Mouse (Mus musculus) neural tube, embryonic 13.5 days (tissue): ENCODE data around the gene Speg. TPM values are rescaled to one million over a fixed set of nuclear protein-coding genes. Genes with fewer than 3 reads are reported as not detected.

Source experiments
- ATAC-seq: fragments of 200-750 bp; cut with Nextera tagmentation; 2 replicates; pipeline ENCODE4 v1.8.0; 2017; ENCODE audit warnings: low read depth, mild to moderate bottlenecking, moderate TSS enrichment, moderate library complexity
- H3K27ac ChIP-seq: fragments of 300-500 bp; sonication (generic); replicated peaks from 2 replicates; pipeline ENCODE4 v1.5.1; 2015; ENCODE audit warnings: moderate library complexity, mild to moderate bottlenecking, inconsistent platforms
- H3K27me3 ChIP-seq: fragments of 300-500 bp; sonication (generic); 2 replicates; pipeline ENCODE4 v1.6.1; 2015; ENCODE audit warnings: mild to moderate bottlenecking, inconsistent platforms
- H3K36me3 ChIP-seq: fragments of 300-500 bp; sonication (generic); 2 replicates; pipeline ENCODE4 v1.6.1; 2015; ENCODE audit warnings: mild to moderate bottlenecking, inconsistent platforms
- H3K4me1 ChIP-seq: fragments of 300-500 bp; sonication (generic); replicated peaks from 2 replicates; pipeline ENCODE4 v1.6.1; 2015; ENCODE audit warnings: inconsistent platforms
- H3K4me2 ChIP-seq: fragments of 300-500 bp; sonication (generic); 2 replicates; pipeline ENCODE4 v1.6.1; 2015; ENCODE audit warnings: inconsistent platforms, mild to moderate bottlenecking, moderate library complexity
- H3K4me3 ChIP-seq: fragments of 300-500 bp; sonication (generic); 2 replicates; pipeline ENCODE4 v1.5.1; 2015; ENCODE audit warnings: mild to moderate bottlenecking, inconsistent platforms
- H3K9ac ChIP-seq: fragments of 300-500 bp; sonication (generic); 2 replicates; pipeline ENCODE4 v1.6.1; 2015; ENCODE audit warnings: moderate library complexity, mild to moderate bottlenecking, inconsistent platforms
- H3K9me3 ChIP-seq: fragments of 300-500 bp; sonication (generic); 2 replicates; pipeline ENCODE4 v1.6.1; 2016; ENCODE audit warnings: inconsistent platforms
- WGBS: fragments of 180-500 bp; shearing (Covaris S2); methylation state at CpG from one replicate; pipeline ENCODE4 v1.1.7; 2015; 5-methylcytosine and 5-hydroxymethylcytosine counted together
- polyA plus RNA-seq: library from polyadenylated mRNA; unstranded; fragments of >200 nt; fragmentation: Nextera tagmentation; extraction: Ambion mirVana; gene quantifications from 2 replicates; pipeline ENCODE4 v1.2.1, GENCODE M21; 2015

Speg gene
- polyA plus RNA-seq, 1 experiment from 2014 or later = 21.4 TPM

DNA sequence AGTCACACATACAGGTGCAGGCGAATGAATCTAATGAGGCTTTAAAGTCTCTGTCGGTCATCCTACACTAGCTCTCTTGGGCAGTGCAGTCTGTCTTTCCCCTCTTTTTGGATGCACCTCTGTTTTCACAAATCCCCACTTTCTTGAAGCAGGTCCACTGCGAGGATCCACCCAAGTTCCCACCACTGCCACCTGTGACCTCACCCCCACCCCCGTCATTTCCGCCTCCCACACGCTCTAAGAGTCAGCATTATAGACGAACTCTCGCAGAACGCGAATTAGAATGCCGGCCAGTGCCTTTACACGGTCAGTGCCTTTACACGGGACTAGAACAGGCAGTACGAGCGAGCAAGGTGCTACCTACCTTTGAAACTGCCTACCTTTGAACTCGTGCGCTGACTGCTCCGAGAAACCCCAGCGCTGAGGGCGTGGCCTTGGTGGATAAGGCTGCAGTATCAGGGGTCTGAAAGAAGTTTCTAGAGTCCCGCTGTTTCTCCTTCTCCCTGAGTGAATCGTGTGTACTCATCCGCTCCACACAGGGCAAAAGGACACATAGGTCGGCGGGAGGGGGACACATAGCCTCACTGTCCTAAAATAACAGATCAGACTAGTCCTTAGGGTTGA lies 5.6 kb upstream of the Speg start:
- H3K4me3 ChIP-seq = no peak overlapping the region
- H3K9ac ChIP-seq = no peak overlapping the region
- no peaks in the 10 kb centered on the region for H3K36me3 ChIP-seq
- WGBS = 50% methylated on average over 25 of the region's 25 CpGs
- ATAC-seq = no peak
- no peak overlapping the region for H3K27ac ChIP-seq
- H3K4me2 ChIP-seq = no peak overlapping the region
- peaks cover 31% of the 10 kb centered on the region for H3K4me1 ChIP-seq
- H3K9me3 ChIP-seq = no peaks in the 10 kb centered on the region
- peaks cover 22% of the 10 kb centered on the region for H3K27me3 ChIP-seq

DNA sequence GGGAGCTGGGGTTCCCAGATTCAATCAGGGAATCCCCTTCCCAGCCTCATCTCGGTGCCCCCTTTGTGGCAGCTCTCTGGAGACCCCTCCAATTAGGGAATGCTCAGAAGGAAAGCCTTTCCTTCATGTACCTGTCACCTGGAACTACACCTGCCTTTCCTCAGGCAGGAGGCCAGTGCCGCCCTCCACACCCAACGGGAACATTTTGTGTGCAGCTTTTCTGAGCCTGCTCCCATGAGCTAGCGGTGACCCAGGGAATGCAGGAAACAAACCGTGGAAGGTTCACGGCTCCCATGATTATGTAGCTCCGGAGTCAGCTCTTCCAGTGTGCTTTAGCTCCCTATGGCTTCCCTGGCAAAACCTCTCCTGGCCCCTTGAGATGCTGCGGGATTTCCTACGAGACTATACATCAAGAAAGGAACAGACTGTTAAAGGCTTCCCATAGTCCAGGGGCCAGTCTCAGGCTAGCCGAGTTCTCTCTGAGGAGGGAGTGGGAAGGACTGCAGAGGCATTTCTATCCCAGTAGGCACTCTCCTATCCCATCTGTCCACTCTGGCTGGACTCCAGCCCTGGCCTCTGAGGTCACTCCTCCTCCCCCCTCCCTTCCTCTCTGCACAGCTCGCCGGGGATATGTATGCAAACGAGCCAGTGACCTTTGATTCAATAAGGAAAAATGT lies 5.0 kb upstream of the Speg start:
- H3K4me3 ChIP-seq = no peak overlapping the region
- H3K36me3 ChIP-seq = no peaks in the 10 kb centered on the region
- no peak overlapping the region for H3K9ac ChIP-seq
- peaks cover 37% of the 10 kb centered on the region for H3K4me1 ChIP-seq
- ATAC-seq = no peak
- no peak overlapping the region for H3K4me2 ChIP-seq
- H3K9me3 ChIP-seq = no peaks in the 10 kb centered on the region
- peaks cover 22% of the 10 kb centered on the region; the same call in 1 of the 2 replicates for H3K27me3 ChIP-seq
- no peak overlapping the region for H3K27ac ChIP-seq
- WGBS = 50% methylated on average over 13 of the region's 13 CpGs

DNA sequence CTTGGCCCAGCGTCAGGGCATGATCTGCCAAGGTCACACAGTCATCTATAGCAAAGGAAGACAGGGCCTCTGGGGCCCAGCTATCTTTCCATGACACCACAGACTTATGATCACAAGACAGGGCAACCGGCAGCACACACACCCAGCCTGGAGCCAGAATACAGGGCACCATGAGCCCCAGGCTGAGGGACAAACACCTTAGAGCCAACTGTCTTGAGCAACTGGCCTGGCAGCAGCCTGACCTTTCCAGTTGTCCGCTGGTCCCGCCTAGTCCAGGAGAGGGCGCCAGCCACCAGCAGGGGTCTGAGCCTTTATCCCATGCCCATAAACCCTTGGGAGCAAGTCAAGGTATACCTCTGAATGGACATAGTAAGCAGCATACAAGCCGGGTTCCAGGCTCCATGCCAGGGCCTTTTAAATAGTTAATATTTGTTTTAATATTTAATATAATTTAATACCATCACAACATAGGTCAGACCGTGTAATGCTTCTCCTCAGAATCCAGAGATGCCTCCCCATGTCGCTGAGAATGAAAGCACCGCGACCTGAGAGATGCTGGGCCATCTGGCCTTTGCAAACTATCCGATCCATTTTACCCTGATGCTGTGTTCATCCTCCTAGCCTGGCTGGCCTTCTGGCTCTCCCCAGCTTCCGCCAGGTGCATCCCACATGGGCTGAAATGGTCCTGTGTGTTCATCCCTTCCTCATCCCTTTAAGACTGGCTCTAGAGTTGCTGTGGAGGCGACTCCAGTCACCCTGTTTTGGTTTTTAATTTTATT lies 3.6 kb upstream of the Speg start:
- Histone ChIP-seq H3K4me3 (no peak overlapping the region), H3K27ac (no peak overlapping the region), H3K4me2 (no peak overlapping the region), H3K27me3 (peaks cover 31% of the 10 kb centered on the region), H3K36me3 (no peaks in the 10 kb centered on the region), H3K9me3 (no peaks in the 10 kb centered on the region), H3K4me1 (peaks cover 39% of the 10 kb centered on the region), H3K9ac (no peak overlapping the region)
- no peak for ATAC-seq
- WGBS = 52% methylated on average over 13 of the region's 13 CpGs

DNA sequence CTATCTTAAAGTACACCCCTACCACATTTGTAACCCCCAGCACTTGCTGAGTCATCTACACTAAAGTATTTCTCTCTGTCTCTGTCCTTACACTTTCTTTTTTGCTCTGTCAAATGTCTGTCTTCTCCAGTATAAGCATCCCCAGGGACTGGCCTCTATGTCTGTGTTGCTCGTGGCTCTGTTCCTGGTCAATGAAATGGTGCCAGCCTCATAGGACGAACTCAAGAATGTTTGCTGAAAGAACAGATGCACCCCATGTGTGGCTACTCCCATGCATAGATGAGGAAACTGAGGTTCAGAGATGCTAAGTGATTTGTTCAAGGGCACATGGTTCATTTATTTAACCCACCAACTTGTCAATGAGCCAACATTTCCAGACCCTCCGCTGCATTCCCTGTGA lies 2.6 kb upstream of the Speg start:
- no peak overlapping the region for H3K4me3 ChIP-seq
- no peaks in the 10 kb centered on the region for H3K36me3 ChIP-seq
- H3K27ac ChIP-seq = no peak overlapping the region
- H3K4me2 ChIP-seq = no peak overlapping the region
- WGBS = 62% methylated on average over 3 of the region's 3 CpGs
- no peak for ATAC-seq
- H3K9me3 ChIP-seq = no peaks in the 10 kb centered on the region
- H3K27me3 ChIP-seq = peaks cover 40% of the 10 kb centered on the region
- no peak overlapping the region for H3K9ac ChIP-seq
- peaks cover 39% of the 10 kb centered on the region for H3K4me1 ChIP-seq

DNA sequence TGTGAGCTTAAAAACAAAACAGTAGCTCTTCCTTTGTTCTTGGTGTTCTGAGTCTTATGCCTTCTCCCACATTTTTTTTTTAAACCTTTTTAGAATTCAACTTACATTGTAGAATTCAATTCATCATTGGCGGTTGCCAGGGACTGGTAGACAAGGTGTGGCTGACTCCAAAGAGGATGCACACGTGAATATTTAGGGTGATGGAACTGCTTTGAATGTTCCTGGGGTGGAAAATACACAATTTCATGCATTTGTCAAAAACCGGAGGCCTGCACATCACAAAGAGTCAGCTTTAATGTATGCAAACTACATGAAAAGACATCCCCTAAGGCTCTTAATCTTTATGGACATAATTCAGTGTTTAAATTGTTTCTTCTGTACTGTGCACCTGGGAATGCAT lies 1.8 kb upstream of the Speg start:
- no peak overlapping the region for H3K9ac ChIP-seq
- H3K27ac ChIP-seq = peak overlapping the region; percentile 61
- 30% methylated on average over 3 of the region's 3 CpGs for WGBS
- peaks cover 39% of the 10 kb centered on the region for H3K4me1 ChIP-seq
- no peak overlapping the region for H3K4me2 ChIP-seq
- no peaks in the 10 kb centered on the region for H3K9me3 ChIP-seq
- H3K27me3 ChIP-seq = peaks cover 44% of the 10 kb centered on the region
- no peak overlapping the region for H3K4me3 ChIP-seq
- ATAC-seq = no peak
- H3K36me3 ChIP-seq = no peaks in the 10 kb centered on the region

DNA sequence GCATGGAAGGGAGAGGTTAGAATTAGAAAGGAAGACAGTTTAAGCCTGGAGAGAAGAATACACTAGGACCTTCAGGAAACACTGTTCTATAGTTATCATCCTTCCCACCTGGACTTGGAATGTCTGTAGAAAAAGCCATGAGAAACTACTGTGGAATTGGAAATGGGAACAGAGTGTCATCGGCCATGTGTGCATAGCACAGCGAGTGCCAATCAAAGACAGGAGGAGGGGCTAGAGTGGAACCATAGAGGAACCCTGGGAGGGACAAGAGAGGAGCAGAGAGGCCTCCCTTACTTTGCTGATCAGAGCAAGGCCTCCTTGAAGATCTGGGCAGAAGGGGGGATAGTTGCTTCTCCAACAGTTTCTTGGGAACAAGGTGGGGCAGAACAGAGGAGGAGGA lies 4.1 kb downstream of the Speg start:
- peaks cover 43% of the 10 kb centered on the region for H3K4me1 ChIP-seq
- no peak overlapping the region for H3K4me2 ChIP-seq
- H3K9me3 ChIP-seq = no peaks in the 10 kb centered on the region
- no peak overlapping the region for H3K9ac ChIP-seq
- no peak for ATAC-seq
- no peaks in the 10 kb centered on the region for H3K36me3 ChIP-seq
- no peak overlapping the region for H3K27ac ChIP-seq
- no peak overlapping the region for H3K4me3 ChIP-seq
- H3K27me3 ChIP-seq = peaks cover 47% of the 10 kb centered on the region
- WGBS = 67% methylated on average over 2 of the region's 2 CpGs

DNA sequence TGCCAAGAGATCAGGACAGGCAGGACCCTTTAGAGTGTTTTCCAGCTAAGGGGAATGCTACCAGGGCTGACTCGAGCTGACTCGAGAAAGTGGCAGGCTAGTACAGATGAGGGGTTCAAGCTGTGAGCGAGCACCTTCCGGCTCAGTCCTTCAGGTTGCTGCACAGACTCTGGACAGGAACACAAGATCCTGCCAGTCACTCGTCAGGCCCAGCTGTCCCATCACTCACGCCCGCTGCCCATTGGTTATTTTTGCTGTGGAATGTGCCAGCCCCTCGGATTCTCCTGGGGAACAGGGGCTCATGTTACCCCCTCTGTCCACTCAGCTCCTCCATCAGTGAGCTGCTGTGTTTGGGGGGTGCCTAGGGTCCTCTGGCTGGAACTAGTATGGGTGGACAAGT lies 4.8 kb downstream of the Speg start:
- Histone ChIP-seq H3K4me2 (no peak overlapping the region), H3K27me3 (peaks cover 44% of the 10 kb centered on the region), H3K27ac (no peak overlapping the region), H3K4me1 (peaks cover 46% of the 10 kb centered on the region), H3K9me3 (no peaks in the 10 kb centered on the region), H3K9ac (no peak overlapping the region), H3K4me3 (no peak overlapping the region), H3K36me3 (no peaks in the 10 kb centered on the region)
- ATAC-seq = no peak
- whole genome bisulfite sequencing = 80% methylated on average over 8 of the region's 8 CpGs

DNA sequence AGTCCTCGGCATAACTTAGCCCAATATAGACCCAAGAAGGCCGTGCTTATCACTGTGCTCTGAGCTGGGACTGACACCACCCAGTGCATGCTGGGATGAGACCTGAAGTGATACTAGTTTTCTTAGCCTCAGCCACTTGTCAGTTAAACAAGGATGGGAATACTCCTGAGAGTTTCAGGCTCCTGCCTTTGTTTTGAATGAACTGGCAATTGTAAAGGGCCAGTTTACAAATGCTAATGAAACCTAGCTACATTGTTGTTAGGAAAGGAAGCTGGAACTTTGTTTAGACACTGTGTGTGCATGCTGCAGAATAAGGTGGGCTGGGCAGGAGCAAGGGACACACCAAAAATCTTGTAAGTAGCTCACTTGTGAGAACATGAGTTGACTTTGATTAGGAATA lies 5.9 kb downstream of the Speg start:
- Histone ChIP-seq H3K27ac (no peak overlapping the region), H3K4me2 (peak overlapping the region; percentile 92; the same call in 1 of the 2 replicates), H3K36me3 (no peaks in the 10 kb centered on the region), H3K4me1 (peaks cover 47% of the 10 kb centered on the region), H3K9ac (no peak overlapping the region), H3K4me3 (no peak overlapping the region), H3K27me3 (peaks cover 40% of the 10 kb centered on the region), H3K9me3 (no peaks in the 10 kb centered on the region)
- 26% methylated on average over 2 of the region's 2 CpGs for WGBS
- ATAC-seq = no peak

DNA sequence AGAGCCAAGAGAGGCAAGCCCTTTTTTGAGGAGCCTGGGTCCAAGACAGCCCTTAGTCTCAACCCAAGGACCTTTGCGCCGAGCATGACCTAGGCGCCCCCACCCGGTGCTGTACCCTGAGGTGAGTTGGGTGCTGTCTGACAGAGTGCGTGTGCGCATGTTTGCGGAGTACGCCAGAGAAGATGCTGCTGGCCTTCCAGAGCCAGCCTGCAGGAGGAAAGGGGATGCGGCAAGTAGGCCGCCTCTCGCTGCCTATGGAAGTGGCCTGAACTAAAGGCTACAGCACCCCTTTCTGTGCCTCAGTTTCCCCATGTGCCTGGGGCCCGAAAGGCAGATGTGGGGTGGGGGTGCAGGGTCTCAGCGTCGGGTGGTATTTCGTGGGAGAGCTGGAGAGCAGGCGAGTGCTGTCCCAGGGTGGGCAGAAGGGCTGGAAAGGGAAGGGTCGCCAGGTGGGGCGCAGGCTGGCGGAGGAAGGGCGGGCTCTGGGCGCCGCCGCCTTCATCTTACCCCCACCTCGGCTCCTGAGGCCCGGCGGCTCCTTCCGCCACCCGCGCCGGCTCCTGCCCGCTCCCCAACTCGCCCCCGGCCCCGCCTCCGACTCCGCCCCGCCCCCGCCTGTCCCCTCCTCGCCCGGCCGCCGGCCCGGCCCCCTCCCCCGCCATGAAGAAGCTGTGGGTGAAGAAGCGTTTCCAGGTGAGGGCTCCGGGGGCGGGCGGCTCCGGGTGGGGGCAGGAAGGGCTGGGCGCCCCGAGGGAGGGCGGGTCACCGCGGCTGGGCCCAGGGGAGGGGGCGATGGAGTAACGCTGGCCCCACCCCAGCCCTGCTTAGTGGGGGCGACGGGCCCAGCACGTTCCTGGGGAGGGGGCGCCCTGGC lies 6.6 kb downstream of the Speg start:
- peaks cover 42% of the 10 kb centered on the region for H3K27me3 ChIP-seq
- peak overlapping the region; percentile 71 for H3K4me3 ChIP-seq
- 2% methylated on average over 53 of the region's 60 CpGs for WGBS
- peak overlapping the region; percentile 89 for H3K27ac ChIP-seq
- H3K4me2 ChIP-seq = peak overlapping the region; percentile 92
- H3K4me1 ChIP-seq = peaks cover 55% of the 10 kb centered on the region
- no peaks in the 10 kb centered on the region for H3K9me3 ChIP-seq
- peak overlapping the region; percentile 92 for H3K9ac ChIP-seq
- ATAC-seq = peak; percentile 47
- H3K36me3 ChIP-seq = no peaks in the 10 kb centered on the region

DNA sequence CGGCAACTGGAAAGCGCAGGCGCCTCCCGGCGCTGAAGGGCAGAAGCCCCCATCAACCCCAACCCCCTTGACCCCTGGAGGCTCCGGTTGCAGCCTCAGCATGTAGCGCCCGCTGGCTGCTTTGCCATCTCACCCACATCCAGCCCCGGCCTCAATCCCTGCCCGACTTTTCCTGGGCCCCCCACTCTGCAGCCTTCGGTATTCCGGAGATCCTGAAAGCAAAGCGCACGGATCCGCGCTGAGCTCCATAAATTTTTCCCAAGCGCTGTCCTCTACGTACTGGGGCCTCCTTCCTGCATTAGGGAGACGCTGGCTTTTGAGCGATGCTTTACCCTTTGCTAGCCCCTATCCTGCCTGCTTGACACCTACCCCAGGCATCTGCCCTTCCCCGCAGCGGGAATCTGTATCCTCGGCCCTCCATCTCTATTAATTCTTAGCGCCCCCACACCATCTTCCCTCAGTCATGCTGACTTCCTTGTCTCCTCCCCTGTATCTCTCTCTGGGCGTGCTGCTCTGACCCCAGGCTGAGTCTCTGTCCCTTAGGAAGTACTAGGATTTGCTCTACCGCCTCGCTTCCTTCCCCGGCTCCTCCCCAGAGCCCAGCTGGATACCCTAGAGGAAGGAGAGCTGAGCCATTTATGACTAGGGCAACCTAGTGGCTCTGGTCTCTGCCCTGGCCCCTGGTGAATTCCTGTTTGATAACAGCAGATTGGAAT lies 7.4 kb downstream of the Speg start:
- Histone ChIP-seq H3K4me3 (peak overlapping the region; percentile 71), H3K9me3 (no peaks in the 10 kb centered on the region), H3K27me3 (peaks cover 43% of the 10 kb centered on the region), H3K36me3 (no peaks in the 10 kb centered on the region), H3K4me1 (peaks cover 63% of the 10 kb centered on the region), H3K9ac (peak overlapping the region; percentile 92), H3K27ac (peak overlapping the region; percentile 89), H3K4me2 (peak overlapping the region; percentile 92)
- ATAC-seq = peak; percentile 21
- 1% methylated on average over 25 of the region's 28 CpGs for WGBS

DNA sequence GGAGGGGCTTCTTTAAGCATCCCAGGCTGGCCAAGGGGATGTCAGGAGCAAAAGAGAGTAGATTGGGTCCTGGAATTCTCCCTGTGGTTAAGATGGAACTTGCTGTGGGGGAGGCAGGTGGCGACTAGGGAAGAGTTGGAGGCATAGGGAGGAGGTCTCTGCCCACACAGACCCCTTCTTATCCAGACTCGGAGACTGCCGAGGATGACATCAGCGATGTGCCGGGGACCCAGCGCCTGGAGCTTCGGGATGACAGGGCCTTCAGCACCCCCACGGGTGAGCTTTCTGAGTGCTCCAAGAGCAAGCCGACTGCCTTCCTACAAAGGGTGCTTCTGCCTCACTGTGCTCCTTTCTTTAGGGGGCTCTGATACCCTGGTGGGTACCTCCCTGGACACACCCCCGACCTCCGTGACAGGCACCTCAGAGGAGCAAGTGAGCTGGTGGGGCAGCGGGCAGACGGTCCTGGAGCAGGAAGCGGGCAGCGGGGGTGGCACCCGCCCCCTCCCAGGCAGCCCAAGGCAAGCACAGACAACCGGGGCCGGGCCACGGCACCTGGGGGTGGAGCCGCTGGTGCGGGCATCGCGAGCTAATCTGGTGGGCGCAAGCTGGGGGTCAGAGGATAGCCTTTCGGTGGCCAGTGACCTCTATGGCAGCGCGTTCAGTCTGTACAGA lies 9.5 kb downstream of the Speg start:
- Histone ChIP-seq H3K27ac (no peak overlapping the region), H3K4me3 (0 out of 2 replicates have a peak overlapping the region, but pooled peaks have one; percentile 10), H3K4me1 (peaks cover 82% of the 10 kb centered on the region), H3K9me3 (no peaks in the 10 kb centered on the region), H3K4me2 (peak overlapping the region; percentile 47), H3K9ac (peak overlapping the region; percentile 58), H3K36me3 (no peaks in the 10 kb centered on the region), H3K27me3 (peaks cover 52% of the 10 kb centered on the region)
- WGBS = 86% methylated on average over 27 of the region's 27 CpGs
- ATAC-seq = no peak
